Mouse (Mus musculus) liver, embryonic 11.5 days (tissue): ENCODE data around the gene Nubpl. TPM values are rescaled to one million over a fixed set of nuclear protein-coding genes. Genes with fewer than 3 reads are reported as not detected.
"Not testable (repeated sequence)": the region's sequence is repeated elsewhere in the genome, so short reads cannot be mapped to it uniquely, and the experiment has no call there.

Source experiments
- ATAC-seq: fragments of 200-750 bp; cut with Nextera tagmentation; replicated peaks from 2 replicates; pipeline ENCODE4 v1.8.0; 2017; ENCODE audit warnings: moderate number of reproducible peaks, mild to moderate bottlenecking, moderate TSS enrichment, moderate library complexity; ENCODE audit not compliant: low FRiP score
- DNase-seq: peaks from one replicate; pipeline ENCODE4 v3.0.0-alpha.2; 2017; ENCODE audit warnings: low spot score
- H3K27ac ChIP-seq: fragments of 300-500 bp; sonication (generic); 2 replicates; pipeline ENCODE4 v1.5.1; 2014; ENCODE audit warnings: mild to moderate bottlenecking, low read depth, low read length, control low read depth
- H3K27me3 ChIP-seq: fragments of 300-500 bp; sonication (generic); replicated peaks from 2 replicates; pipeline ENCODE4 v1.6.1; 2014; ENCODE audit warnings: low read length, mixed read lengths; ENCODE audit not compliant: control insufficient read depth, insufficient read depth
- H3K36me3 ChIP-seq: fragments of 300-500 bp; sonication (generic); 2 replicates; pipeline ENCODE4 v1.6.1; 2014; ENCODE audit warnings: mild to moderate bottlenecking, low read length, moderate library complexity, mixed read lengths; ENCODE audit not compliant: control insufficient read depth, insufficient read depth
- H3K4me1 ChIP-seq: fragments of 300-500 bp; sonication (generic); replicated peaks from 2 replicates; pipeline ENCODE4 v1.6.1; 2014; ENCODE audit warnings: low read length, mixed read lengths; ENCODE audit not compliant: control insufficient read depth, insufficient read depth
- H3K4me2 ChIP-seq: fragments of 300-500 bp; sonication (generic); 2 replicates; pipeline ENCODE4 v1.6.1; 2014; ENCODE audit warnings: mild to moderate bottlenecking, control low read depth, moderate library complexity
- H3K4me3 ChIP-seq: fragments of 300-500 bp; sonication (generic); 2 replicates; pipeline ENCODE4 v1.5.1; 2014; ENCODE audit warnings: low read depth, low read length, control low read depth
- H3K9ac ChIP-seq: fragments of 300-500 bp; sonication (generic); 2 replicates; pipeline ENCODE4 v1.6.1; 2014; ENCODE audit warnings: low read depth, low read length, control low read depth
- H3K9me3 ChIP-seq: fragments of 300-500 bp; sonication (generic); 2 replicates; pipeline ENCODE4 v1.6.1; 2016; ENCODE audit warnings: low read length, inconsistent platforms, mixed read lengths; ENCODE audit not compliant: control insufficient read depth
- WGBS: fragments of 180-500 bp; shearing (Covaris S2); extraction: QIAGEN DNeasy Blood & Tissue Kit; methylation state at CpG from one replicate; pipeline ENCODE4 v1.1.7; 2014; 5-methylcytosine and 5-hydroxymethylcytosine counted together
- polyA plus RNA-seq: library from polyadenylated mRNA; unstranded; fragments of >200 nt; fragmentation: Nextera tagmentation; extraction: Ambion mirVana; gene quantifications from 2 replicates; pipeline ENCODE4 v1.2.1, GENCODE M21; 2014

The Nubpl gene
- polyA plus RNA-seq, 1 experiment from 2014 or later, result 12.4 TPM

- H3K4me3 ChIP-seq, result no peak overlapping the region
Measured at GRCm38 (mm10) chr12:52211144-52211543, 113.6 kb downstream of the Nubpl start.

GRCm38 (mm10) chr12:52214837-52215236 lies 117.3 kb downstream of the Nubpl start:
- ATAC-seq (no peak), DNase-seq (no peak)
- 35% methylated on average over 2 of the region's 2 CpGs for WGBS
- Histone ChIP-seq H3K4me1 (no peaks in the 10 kb centered on the region), H3K4me3 (no peak overlapping the region), H3K9ac (no peak overlapping the region), H3K9me3 (no peaks in the 10 kb centered on the region), H3K4me2 (no peak overlapping the region), H3K27me3 (no peaks in the 10 kb centered on the region), H3K27ac (no peak overlapping the region), H3K36me3 (no peaks in the 10 kb centered on the region)

More at GRCm38 (mm10) chr12:52211144-52211543, 113.6 kb downstream of the Nubpl start:
- Histone ChIP-seq H3K36me3 (no peaks in the 10 kb centered on the region), H3K9ac (no peak overlapping the region), H3K9me3 (no peaks in the 10 kb centered on the region), H3K27me3 (no peaks in the 10 kb centered on the region), H3K4me2 (no peak overlapping the region), H3K4me1 (no peaks in the 10 kb centered on the region), H3K27ac (no peak overlapping the region)
- DNase-seq (no peak), ATAC-seq (no peak)

GRCm38 (mm10) chr12:52224954-52225353 lies 127.4 kb downstream of the Nubpl start:
- DNase-seq, result no peak
- ATAC-seq, result no peak
- 73% methylated on average over 4 of the region's 4 CpGs for WGBS
- H3K4me1 ChIP-seq, result no peaks in the 10 kb centered on the region
- no peak overlapping the region for H3K4me2 ChIP-seq
- no peaks in the 10 kb centered on the region for H3K36me3 ChIP-seq
- H3K9ac ChIP-seq, result no peak overlapping the region
- H3K27me3 ChIP-seq, result no peaks in the 10 kb centered on the region
- H3K4me3 ChIP-seq, result no peak overlapping the region
- no peak overlapping the region for H3K27ac ChIP-seq
- no peaks in the 10 kb centered on the region for H3K9me3 ChIP-seq

- H3K27ac ChIP-seq, result no peak overlapping the region
- no peaks in the 10 kb centered on the region for H3K36me3 ChIP-seq
- no peaks in the 10 kb centered on the region for H3K4me1 ChIP-seq
- WGBS, result 67% methylated on average over 3 of the region's 3 CpGs
- no peak for DNase-seq
- no peaks in the 10 kb centered on the region for H3K9me3 ChIP-seq
- H3K9ac ChIP-seq, result no peak overlapping the region
- ATAC-seq, result no peak
- H3K4me3 ChIP-seq, result no peak overlapping the region
- no peak overlapping the region for H3K4me2 ChIP-seq
- H3K27me3 ChIP-seq, result no peaks in the 10 kb centered on the region
Measured at GRCm38 (mm10) chr12:52228746-52229145, 131.2 kb downstream of the Nubpl start.

GRCm38 (mm10) chr12:52231929-52232328 lies 134.4 kb downstream of the Nubpl start:
- DNase-seq, H3K4me2 ChIP-seq, H3K27ac ChIP-seq, H3K9me3 ChIP-seq, H3K9ac ChIP-seq, H3K27me3 ChIP-seq, H3K4me1 ChIP-seq, ATAC-seq, H3K4me3 ChIP-seq, H3K36me3 ChIP-seq: not testable (repeated sequence)
- 82% methylated on average over 1 of the region's 3 CpGs for WGBS

GRCm38 (mm10) chr12:52242712-52243111 lies 145.2 kb downstream of the Nubpl start:
- Histone ChIP-seq H3K9ac (no peak overlapping the region), H3K9me3 (no peaks in the 10 kb centered on the region), H3K27ac (no peak overlapping the region), H3K4me2 (no peak overlapping the region), H3K27me3 (no peaks in the 10 kb centered on the region), H3K4me1 (no peaks in the 10 kb centered on the region), H3K36me3 (no peaks in the 10 kb centered on the region), H3K4me3 (no peak overlapping the region)
- ATAC-seq (no peak), DNase-seq (no peak)
- WGBS, result 89% methylated on average over 2 of the region's 2 CpGs

GRCm38 (mm10) chr12:52247438-52247837 lies 149.9 kb downstream of the Nubpl start:
- no peak overlapping the region for H3K4me3 ChIP-seq
- H3K4me1 ChIP-seq, result no peaks in the 10 kb centered on the region
- no peak overlapping the region for H3K27ac ChIP-seq
- no peaks in the 10 kb centered on the region for H3K27me3 ChIP-seq
- 81% methylated on average over 9 of the region's 9 CpGs for WGBS
- H3K9me3 ChIP-seq, result no peaks in the 10 kb centered on the region
- no peak overlapping the region for H3K4me2 ChIP-seq
- no peak overlapping the region for H3K9ac ChIP-seq
- ATAC-seq (no peak), DNase-seq (no peak)
- no peaks in the 10 kb centered on the region for H3K36me3 ChIP-seq

GRCm38 (mm10) chr12:52248531-52248930 lies 151.0 kb downstream of the Nubpl start:
- no peak for ATAC-seq
- 81% methylated on average over 2 of the region's 2 CpGs for WGBS

GRCm38 (mm10) chr12:52254089-52254488 lies 156.6 kb downstream of the Nubpl start:
- H3K27me3 ChIP-seq, result no peaks in the 10 kb centered on the region
- no peak overlapping the region for H3K4me2 ChIP-seq
- no peak for DNase-seq
- 78% methylated on average over 5 of the region's 5 CpGs for WGBS
- no peaks in the 10 kb centered on the region for H3K36me3 ChIP-seq
- H3K4me1 ChIP-seq, result no peaks in the 10 kb centered on the region
- H3K9me3 ChIP-seq, result no peaks in the 10 kb centered on the region
- ATAC-seq, result no peak
- H3K9ac ChIP-seq, result no peak overlapping the region
- no peak overlapping the region for H3K4me3 ChIP-seq
- H3K27ac ChIP-seq, result no peak overlapping the region

More at GRCm38 (mm10) chr12:52248531-52248930, 151.0 kb downstream of the Nubpl start:
- H3K4me2 ChIP-seq, result no peak overlapping the region
- no peak overlapping the region for H3K9ac ChIP-seq
- no peak for DNase-seq
- no peaks in the 10 kb centered on the region for H3K36me3 ChIP-seq
- H3K4me1 ChIP-seq, result no peaks in the 10 kb centered on the region
- H3K9me3 ChIP-seq, result no peaks in the 10 kb centered on the region
- no peak overlapping the region for H3K27ac ChIP-seq
- H3K4me3 ChIP-seq, result no peak overlapping the region
- H3K27me3 ChIP-seq, result no peaks in the 10 kb centered on the region
